Mouse (Mus musculus) retina, postnatal 7 days (tissue): ENCODE data around the gene B3gat3.
"Not testable (repeated sequence)": the region's sequence is repeated elsewhere in the genome, so short reads cannot be mapped to it uniquely, and the experiment has no call there.

Experiments used
- DNase-seq: peaks from one replicate; pipeline ENCODE4 v3.0.0-alpha.2; 2012; ENCODE audit warnings: low read depth, low spot score

Gene B3gat3

GRCm38 (mm10) chr19:8920073-8920736 is at the start of gene B3gat3:
Gene B3gat3, plus strand, starts transcription at chr19:8920374.
- DNase-seq: peak; percentile 88

DNA sequence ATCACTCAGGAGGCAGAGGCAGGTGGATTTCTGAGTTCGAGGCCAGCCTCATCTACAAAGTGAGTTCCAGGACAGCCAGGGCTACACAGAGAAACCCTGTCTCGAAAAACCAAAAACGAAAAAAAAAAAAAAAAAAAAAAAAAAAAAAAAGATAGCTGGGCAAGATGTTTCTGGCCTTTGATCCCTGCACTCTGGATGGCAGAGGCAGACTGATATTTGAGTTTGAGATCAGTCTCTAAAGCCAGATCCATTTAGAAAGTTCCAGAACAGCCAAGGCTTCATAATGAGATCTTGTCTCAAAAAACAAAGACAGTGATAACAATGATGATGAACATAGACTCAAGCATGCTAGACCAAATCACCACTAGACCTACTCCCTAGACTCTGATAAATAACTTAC is 49.8 kb upstream of the B3gat3 start:
- DNase-seq: not testable (repeated sequence)

- DNase-seq: no peak
These were observed 49.3 kb upstream of the B3gat3 start for GRCm38 (mm10) chr19:8870838-8871237.

GRCm38 (mm10) chr19:8871267-8872186 is 48.6 kb upstream of the B3gat3 start, which contains the start of gene Ubxn1:
Gene Ubxn1, plus strand, starts transcription at chr19:8871496.
- peak; percentile 92 for DNase-seq

DNA sequence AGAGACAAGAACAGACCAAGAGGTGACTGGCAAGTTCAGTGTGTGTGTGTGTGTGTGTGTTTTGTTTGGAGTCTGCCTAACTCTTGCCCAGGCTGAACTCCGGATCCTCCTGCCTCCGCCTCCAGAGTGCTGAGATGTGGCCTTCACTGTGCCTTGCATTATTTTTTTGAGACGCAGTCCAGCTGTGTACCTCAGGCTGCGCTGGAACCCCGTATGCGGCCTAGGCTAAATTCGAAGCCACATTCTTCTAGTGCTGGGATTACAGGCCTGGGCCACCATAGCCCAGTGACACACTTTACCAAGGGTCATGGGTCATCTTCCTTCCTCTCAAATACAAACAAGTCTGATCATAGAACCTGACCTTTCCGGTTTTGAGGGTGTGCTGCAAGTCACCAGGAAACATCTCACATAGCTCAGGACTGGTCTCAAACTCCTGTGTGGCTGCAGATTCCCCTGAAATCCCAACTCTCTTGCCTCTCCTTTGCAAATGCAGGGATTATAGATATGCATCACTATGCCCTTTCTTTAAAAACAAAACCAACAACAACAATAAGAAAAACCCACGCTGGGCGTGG is 47.8 kb upstream of the B3gat3 start:
- no peak for DNase-seq

- DNase-seq: no peak
These were observed 45.1 kb upstream of the B3gat3 start for GRCm38 (mm10) chr19:8875031-8875430.

DNA sequence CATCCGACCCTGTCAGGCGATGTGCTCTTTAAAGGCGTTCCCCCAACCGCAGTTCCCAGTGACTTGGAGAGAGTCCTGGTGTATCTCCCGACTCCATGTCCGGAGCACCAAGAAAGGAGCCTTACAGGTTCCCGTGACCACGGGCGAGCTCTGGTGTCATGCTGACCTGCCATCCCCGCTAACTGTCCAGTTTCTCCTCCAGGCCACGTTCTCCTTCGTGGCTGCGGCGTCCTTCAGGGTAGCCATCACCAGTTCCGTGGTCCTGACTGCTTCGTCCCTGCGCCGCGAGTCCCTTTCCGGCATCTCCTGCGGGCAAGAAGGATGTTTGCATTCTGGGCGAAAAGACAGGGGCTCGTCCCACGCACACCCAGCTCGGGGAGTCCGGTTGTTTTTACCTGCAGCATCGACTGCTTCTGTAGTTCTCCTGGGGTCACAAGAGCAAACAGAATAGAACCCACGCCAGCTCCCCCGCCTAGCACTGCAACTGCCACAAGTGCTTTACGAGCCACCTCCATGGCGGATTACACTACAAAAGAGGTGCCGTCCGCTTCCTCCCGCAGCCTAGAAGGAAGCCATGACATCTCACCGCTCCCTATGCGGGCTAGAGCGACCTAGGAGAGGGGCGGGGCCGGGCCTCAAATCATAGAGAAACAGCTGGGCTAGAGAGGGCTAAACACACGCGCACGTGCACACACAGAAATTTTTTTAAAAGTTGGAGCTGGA is 39.7 kb upstream of the B3gat3 start, which contains the start of gene Uqcc3:
Uqcc3 (minus strand) TSS at position 613 of the 723 bp plus-strand sequence.
- peak; percentile 80 for DNase-seq

- DNase-seq: no peak
These were observed 39.2 kb upstream of the B3gat3 start for GRCm38 (mm10) chr19:8881034-8881392.

DNA sequence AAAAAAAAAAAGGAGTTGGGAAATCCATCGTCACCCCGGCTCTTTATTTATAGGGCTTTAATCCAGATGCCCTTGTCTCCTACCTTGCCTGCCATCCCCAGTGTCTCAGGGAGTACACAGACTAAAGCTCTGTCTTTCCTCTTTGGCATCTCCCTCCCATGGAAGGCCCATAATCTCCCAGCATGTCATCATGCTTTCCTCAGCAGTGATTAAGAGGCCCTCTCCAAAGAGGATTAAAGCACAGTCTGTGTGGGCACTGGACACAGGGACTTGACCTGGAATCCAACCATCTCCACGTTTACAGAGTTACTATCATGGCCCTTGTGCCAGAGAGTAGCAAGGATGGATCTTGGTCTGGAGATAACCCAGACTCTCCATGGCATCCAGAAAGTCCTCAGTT is 36.6 kb upstream of the B3gat3 start, which contains the start of the genes Lbhd1 and Gm49403:
Lbhd1 (plus strand) TSS at position 117 of the 400 bp plus-strand sequence.
Gm49403 (plus strand) TSS at position 315 of the 400 bp plus-strand sequence.
- peak; percentile 84 for DNase-seq

GRCm38 (mm10) chr19:8886916-8887584 is 33.1 kb upstream of the B3gat3 start:
- DNase-seq: no peak

DNA sequence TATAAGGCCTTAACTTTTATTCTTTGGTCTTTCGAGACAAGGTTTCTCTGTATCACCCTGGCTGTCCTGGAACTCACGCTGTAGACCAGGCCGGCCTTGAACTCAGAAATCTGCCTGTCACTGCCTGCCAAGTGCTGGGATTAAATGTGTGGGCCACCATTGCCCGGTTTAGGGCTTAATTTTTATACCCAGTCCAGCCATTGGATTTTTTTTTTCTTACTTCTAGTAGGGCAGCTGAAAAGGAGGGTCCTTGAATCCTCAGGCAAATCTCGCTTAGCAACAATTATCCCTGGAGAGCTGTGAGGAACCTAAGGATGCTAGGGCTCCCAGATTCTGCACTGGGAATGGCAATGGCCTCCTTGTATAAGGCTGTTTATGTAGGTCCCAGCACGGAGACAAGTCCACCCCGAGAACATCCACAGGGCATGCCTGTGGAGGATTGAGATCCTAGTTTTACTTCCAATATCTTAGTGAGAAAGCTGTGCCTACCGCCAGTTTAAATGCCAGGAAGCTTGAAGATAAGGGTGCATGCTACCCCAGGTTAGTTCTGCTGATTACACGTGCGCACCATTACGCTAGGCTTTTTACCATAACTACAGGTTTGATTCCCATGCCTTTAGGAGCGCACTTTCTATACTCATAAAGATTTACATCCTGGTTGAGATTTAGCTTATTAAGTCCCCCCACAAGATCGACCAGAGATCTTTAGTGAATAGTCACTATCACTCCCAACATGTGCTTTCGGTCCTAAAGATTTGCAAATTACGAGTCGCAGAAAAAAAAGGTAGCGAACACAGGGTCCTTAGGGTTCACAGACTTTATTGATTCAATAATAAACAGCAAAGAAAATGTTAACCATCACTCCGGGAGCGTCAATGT is 32.4 kb upstream of the B3gat3 start:
- no peak for DNase-seq

- peak; percentile 88 for DNase-seq
These were observed 31.4 kb upstream of the B3gat3 start, which contains the start of the genes 1810009A15Rik and Gm49416 for GRCm38 (mm10) chr19:8888511-8889385. Gene 1810009A15Rik, plus strand, starts transcription at chr19:8888853. Gene Gm49416, plus strand, starts transcription at chr19:8888926.

GRCm38 (mm10) chr19:8892829-8893766 is 27.1 kb upstream of the B3gat3 start, which contains the start of gene Ints5:
Gene Ints5, plus strand, starts transcription at chr19:8893005.
- peak; percentile 84 for DNase-seq

GRCm38 (mm10) chr19:8895397-8895960 is 24.7 kb upstream of the B3gat3 start:
- DNase-seq: no peak

DNA sequence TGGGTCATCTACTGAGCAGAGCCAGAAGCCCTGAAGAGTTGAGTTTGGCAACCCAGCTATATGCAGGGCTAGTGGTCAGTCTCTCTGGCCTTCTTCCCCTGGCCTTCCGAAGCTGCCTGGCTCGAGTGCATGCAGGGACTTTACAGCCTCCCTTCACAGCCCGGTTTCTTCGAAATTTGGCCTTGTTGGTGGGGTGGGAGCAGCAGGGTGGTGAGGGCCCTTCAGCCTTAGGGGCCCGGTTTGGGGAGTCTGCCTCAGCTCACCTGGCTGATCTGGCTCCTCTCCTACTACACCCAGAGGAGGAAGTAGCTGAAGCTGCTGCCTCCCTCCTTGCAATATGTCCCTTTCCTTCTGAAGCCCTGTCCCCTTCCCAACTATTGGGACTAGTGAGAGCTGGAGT is 23.9 kb upstream of the B3gat3 start:
- not testable (repeated sequence) for DNase-seq

DNA sequence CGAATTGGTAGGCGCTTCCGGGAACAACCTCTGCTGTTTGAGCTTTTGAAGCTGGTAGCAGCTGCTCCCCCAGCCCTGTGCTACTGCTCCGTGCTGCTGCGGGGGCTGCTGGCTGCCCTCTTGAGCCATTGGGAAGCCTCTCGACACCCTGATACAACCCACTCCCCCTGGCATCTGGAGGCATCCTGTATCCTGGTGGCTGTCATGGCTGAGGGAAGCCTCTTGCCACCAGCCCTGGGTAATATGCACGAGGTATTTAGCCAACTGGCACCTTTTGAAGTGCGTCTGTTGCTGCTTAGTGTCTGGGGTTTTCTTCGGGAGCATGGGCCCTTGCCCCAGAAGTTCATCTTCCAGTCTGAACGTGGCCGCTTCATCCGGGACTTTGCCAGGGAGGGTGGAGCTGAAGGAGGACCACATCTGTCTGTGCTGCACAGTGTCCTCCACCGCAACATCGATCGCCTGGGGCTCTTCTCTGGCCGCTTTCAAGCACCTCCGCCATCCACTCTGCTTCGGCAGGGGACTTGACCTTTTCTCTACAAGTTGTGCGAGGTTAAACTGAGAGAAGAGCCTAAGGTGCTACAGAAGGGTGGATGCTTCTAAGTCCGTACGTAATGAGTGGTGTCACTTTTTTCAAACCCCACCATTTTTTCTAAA is 22.8 kb upstream of the B3gat3 start:
- not testable (repeated sequence) for DNase-seq
